Comparison of ENCODE assay signal across 13 mouse cellular contexts in the genomic region with DNA sequence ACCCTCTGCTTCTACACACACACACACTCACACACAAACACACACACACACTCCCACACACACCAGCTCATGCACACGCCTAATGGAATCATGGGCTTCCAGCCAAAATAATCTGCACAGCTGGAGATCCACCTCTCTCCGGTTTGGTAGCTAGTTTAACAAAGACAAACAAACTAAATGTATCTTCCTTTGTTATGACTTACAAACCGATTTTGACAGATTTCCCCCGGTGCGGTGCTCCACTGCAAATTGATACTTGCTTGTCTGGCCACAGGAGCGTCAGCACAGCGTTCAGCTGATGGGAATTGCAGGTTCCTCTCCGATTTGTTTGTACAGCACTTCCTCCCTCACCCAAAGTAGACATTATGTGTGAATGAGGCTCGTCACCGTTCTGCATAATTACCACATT.
DNase-seq lines count a peak whose midpoint lies in the region; ATAC-seq and TF ChIP-seq lines count a peak whose summit lies in the region.
"Had no signal": no experiment of that assay in that cellular context is flagged by ENCODE, and none has a peak within 500 bp of the region (broad histone marks: within the 10 kb centered on the region; RNA-seq: fewer than 3 reads in every experiment).

No protein-coding gene starts in this region.

- no peak overlapping the region for H3K27ac ChIP-seq in heart, embryonic 10.5 days
- no peak overlapping the region for H3K27ac ChIP-seq in midbrain, postnatal 0 days (ENCODE audit: low read depth, low read length)
- H3K27ac ChIP-seq in midbrain, embryonic 11.5 days (ENCODE audit: low read depth, low read length) = no peak overlapping the region
- no peak overlapping the region for H3K27ac ChIP-seq in forebrain, embryonic 16.5 days (ENCODE audit: low read length)
- H3K27ac ChIP-seq in neural tube, embryonic 15.5 days (replicated peaks) = no peak overlapping the region
- no peak overlapping the region for H3K27ac ChIP-seq in kidney, adult 2 months (ENCODE audit: insufficient read depth, low read depth, low read length)
- H3K27ac ChIP-seq: limb, embryonic 15.5 days had no signal

- no peak overlapping the region for H3K9ac ChIP-seq in midbrain, postnatal 0 days (replicated peaks; ENCODE audit: low read length, poor library complexity, severe bottlenecking)
- no peak overlapping the region for H3K9ac ChIP-seq in midbrain, embryonic 11.5 days (ENCODE audit: low read length)
- H3K9ac ChIP-seq in forebrain, embryonic 16.5 days (replicated peaks; ENCODE audit: low read depth, low read length) = no peak overlapping the region
- H3K9ac ChIP-seq in neural tube, embryonic 15.5 days (replicated peaks) = no peak overlapping the region
- H3K9ac ChIP-seq: limb, embryonic 15.5 days had no signal

- H3K4me2 ChIP-seq in midbrain, postnatal 0 days (ENCODE audit: low read depth, low read length, poor library complexity, severe bottlenecking) = no peak overlapping the region
- no peak overlapping the region for H3K4me2 ChIP-seq in midbrain, embryonic 11.5 days
- H3K4me2 ChIP-seq in forebrain, embryonic 16.5 days (ENCODE audit: low read length) = no peak overlapping the region
- H3K4me2 ChIP-seq in neural tube, embryonic 15.5 days = peak overlapping the region; percentile 14; the same call in 1 of the 2 replicates
- H3K4me2 ChIP-seq: limb, embryonic 15.5 days had no signal

- no peaks in the 10 kb centered on the region for H3K36me3 ChIP-seq in heart, embryonic 10.5 days
- no peaks in the 10 kb centered on the region for H3K36me3 ChIP-seq in midbrain, postnatal 0 days (ENCODE audit: insufficient read depth, low read length)
- H3K36me3 ChIP-seq in midbrain, embryonic 11.5 days (ENCODE audit: control insufficient read depth, insufficient read depth, low read length) = no peaks in the 10 kb centered on the region
- no peaks in the 10 kb centered on the region for H3K36me3 ChIP-seq in forebrain, embryonic 16.5 days (ENCODE audit: control insufficient read depth, insufficient read depth)
- H3K36me3 ChIP-seq in neural tube, embryonic 15.5 days = no peaks in the 10 kb centered on the region
- H3K36me3 ChIP-seq in kidney, adult 2 months (ENCODE audit: control insufficient read depth, insufficient read depth, low read length) = no peaks in the 10 kb centered on the region
- H3K36me3 ChIP-seq: limb, embryonic 15.5 days had no signal

- no peaks in the 10 kb centered on the region for H3K27me3 ChIP-seq in heart, embryonic 10.5 days (ENCODE audit: insufficient read depth, poor library complexity, severe bottlenecking)
- no peaks in the 10 kb centered on the region for H3K27me3 ChIP-seq in midbrain, postnatal 0 days (ENCODE audit: insufficient read depth, low read length)
- H3K27me3 ChIP-seq in midbrain, embryonic 11.5 days (ENCODE audit: control insufficient read depth, insufficient read depth, low read length) = no peaks in the 10 kb centered on the region
- H3K27me3 ChIP-seq in forebrain, embryonic 16.5 days (replicated peaks; ENCODE audit: control insufficient read depth, insufficient read depth, low read length) = no peaks in the 10 kb centered on the region
- H3K27me3 ChIP-seq in neural tube, embryonic 15.5 days (replicated peaks) = no peaks in the 10 kb centered on the region
- H3K27me3 ChIP-seq in kidney, adult 2 months (replicated peaks; ENCODE audit: control insufficient read depth, insufficient read depth, low read length) = no peaks in the 10 kb centered on the region
- H3K27me3 ChIP-seq: CH12.LX; limb, embryonic 15.5 days had no signal

- 52% methylated on average over 10 of the region's 10 CpGs for WGBS in heart, embryonic 10.5 days
- WGBS in midbrain, postnatal 0 days = 46% methylated on average over 10 of the region's 10 CpGs
- WGBS in midbrain, embryonic 11.5 days = 69% methylated on average over 10 of the region's 10 CpGs
- WGBS in forebrain, embryonic 16.5 days = 34% methylated on average over 10 of the region's 10 CpGs
- 43% methylated on average over 10 of the region's 10 CpGs for WGBS in neural tube, embryonic 15.5 days
- 27% methylated on average over 10 of the region's 10 CpGs for WGBS in kidney, adult 2 months

- no peak for TF ChIP-seq CTCF in midbrain, postnatal 0 days (IDR thresholded peaks at IDR 0.05)
- TF ChIP-seq CTCF in kidney, adult 2 months (conservative IDR thresholded peaks at IDR 0.05; ENCODE audit: insufficient read depth, insufficient read length, low read depth, low read length) = no peak

- H3K4me3 ChIP-seq in heart, embryonic 10.5 days = no peak overlapping the region
- no peak overlapping the region for H3K4me3 ChIP-seq in midbrain, postnatal 0 days (ENCODE audit: low read depth, low read length)
- no peak overlapping the region for H3K4me3 ChIP-seq in midbrain, embryonic 11.5 days (ENCODE audit: low read depth, low read length)
- no peak overlapping the region for H3K4me3 ChIP-seq in forebrain, embryonic 16.5 days (replicated peaks; ENCODE audit: low read length)
- no peak overlapping the region for H3K4me3 ChIP-seq in neural tube, embryonic 15.5 days (replicated peaks)
- H3K4me3 ChIP-seq in kidney, adult 2 months (ENCODE audit: insufficient read depth, low read depth, low read length) = no peak overlapping the region
- H3K4me3 ChIP-seq: limb, embryonic 15.5 days had no signal

- H3K4me1 ChIP-seq in heart, embryonic 10.5 days = no peaks in the 10 kb centered on the region
- H3K4me1 ChIP-seq in midbrain, postnatal 0 days (ENCODE audit: insufficient read depth, low read length) = no peaks in the 10 kb centered on the region
- H3K4me1 ChIP-seq in midbrain, embryonic 11.5 days (ENCODE audit: control insufficient read depth, insufficient read depth, low read length) = no peaks in the 10 kb centered on the region
- peaks cover 3% of the 10 kb centered on the region; the same call in 1 of the 2 replicates for H3K4me1 ChIP-seq in forebrain, embryonic 16.5 days (replicated peaks; ENCODE audit: control insufficient read depth, insufficient read depth, low read length)
- peaks cover 4% of the 10 kb centered on the region; the same call in 1 of the 2 replicates for H3K4me1 ChIP-seq in neural tube, embryonic 15.5 days
- H3K4me1 ChIP-seq in kidney, adult 2 months (ENCODE audit: control insufficient read depth, insufficient read depth, low read length) = no peaks in the 10 kb centered on the region
- H3K4me1 ChIP-seq: limb, embryonic 15.5 days had no signal

- peak; percentile 7 to 20 for DNase-seq in heart, adult 18-20 months
- DNase-seq in heart, embryonic 10.5 days (ENCODE audit: low spot score) = no peak
- peak; percentile 21 for DNase-seq in midbrain, postnatal 0 days (ENCODE audit: low spot score)
- no peak for DNase-seq in midbrain, embryonic 11.5 days (ENCODE audit: low spot score, missing footprints)
- no peak for DNase-seq in kidney, adult 2 months
- no peak for DNase-seq in thymus, postnatal 4 days
- DNase-seq: cerebellum, adult 9-10 months; kidney, adult 8-10 months; lung, postnatal 10 days had no signal

- ATAC-seq in midbrain, postnatal 0 days (ENCODE audit: low FRiP score) = no peak
- ATAC-seq in midbrain, embryonic 11.5 days (ENCODE audit: low FRiP score) = no peak
- ATAC-seq in forebrain, embryonic 16.5 days = peak; percentile 69
- no peak for ATAC-seq in neural tube, embryonic 15.5 days (ENCODE audit: low FRiP score)

- H3K9me3 ChIP-seq in heart, embryonic 10.5 days = no peaks in the 10 kb centered on the region
- no peaks in the 10 kb centered on the region for H3K9me3 ChIP-seq in midbrain, postnatal 0 days (ENCODE audit: low read length)
- no peaks in the 10 kb centered on the region for H3K9me3 ChIP-seq in midbrain, embryonic 11.5 days (ENCODE audit: control insufficient read depth, low read length)
- H3K9me3 ChIP-seq in forebrain, embryonic 16.5 days (ENCODE audit: control insufficient read depth, low read length) = no peaks in the 10 kb centered on the region
- H3K9me3 ChIP-seq in neural tube, embryonic 15.5 days (replicated peaks) = no peaks in the 10 kb centered on the region
- H3K9me3 ChIP-seq: limb, embryonic 15.5 days had no signal

- no peak for TF ChIP-seq POLR2A in kidney, adult 2 months (IDR thresholded peaks at IDR 0.05; ENCODE audit: low read depth, low read length)

Comparison
In these comparisons a context has a peak if more than half of its experiments do, and no peak if none do; other contexts are left out.
1. DNase-seq: peak in heart, adult 18-20 months (2 of 2) and midbrain, postnatal 0 days (single experiment); none in heart, embryonic 10.5 days (single experiment), midbrain, embryonic 11.5 days (single experiment), kidney, adult 2 months (single experiment) and thymus, postnatal 4 days (single experiment).